Mouse (Mus musculus) intestine, embryonic 16.5 days (tissue): ENCODE measurements around the gene Cmss1. TPM values are rescaled to one million over a fixed set of nuclear protein-coding genes. Genes with fewer than 3 reads are reported as not detected.
A peak's percentile ranks its signal among the peaks of the same experiment; 100 is the strongest.

Source experiments
- ATAC-seq: fragments of 200-750 bp; cut with Nextera tagmentation; 2 replicates; pipeline ENCODE4 v1.8.0; 2017; ENCODE audit warnings: moderate TSS enrichment, moderate library complexity
- H3K27ac ChIP-seq: fragments of 300-500 bp; sonication (generic); 2 replicates; pipeline ENCODE4 v1.5.1; 2014; ENCODE audit warnings: mild to moderate bottlenecking, low read length
- H3K27me3 ChIP-seq: fragments of 300-500 bp; sonication (generic); replicated peaks from 2 replicates; pipeline ENCODE4 v1.6.1; 2014; ENCODE audit warnings: low read length, control low read depth, mixed read lengths; ENCODE audit not compliant: control insufficient read depth, insufficient read depth
- H3K36me3 ChIP-seq: fragments of 300-500 bp; sonication (generic); 2 replicates; pipeline ENCODE4 v1.6.1; 2014; ENCODE audit warnings: low read length, control low read depth; ENCODE audit not compliant: control insufficient read depth, insufficient read depth
- H3K4me1 ChIP-seq: fragments of 300-500 bp; sonication (generic); 2 replicates; pipeline ENCODE4 v1.6.1; 2014; ENCODE audit warnings: low read length, control low read depth, mixed read lengths; ENCODE audit not compliant: control insufficient read depth, insufficient read depth
- H3K4me2 ChIP-seq: fragments of 300-500 bp; sonication (generic); 2 replicates; pipeline ENCODE4 v1.6.1; 2014; ENCODE audit warnings: low read depth, low read length, control low read depth
- H3K4me3 ChIP-seq: fragments of 300-500 bp; sonication (generic); 2 replicates; pipeline ENCODE4 v1.5.1; 2014; ENCODE audit warnings: mild to moderate bottlenecking, low read length
- H3K9ac ChIP-seq: fragments of 300-500 bp; sonication (generic); 2 replicates; pipeline ENCODE4 v1.6.1; 2014; ENCODE audit warnings: low read depth, low read length
- H3K9me3 ChIP-seq: fragments of 300-500 bp; sonication (generic); 2 replicates; pipeline ENCODE4 v1.6.1; 2016; ENCODE audit warnings: low read length, control low read depth; ENCODE audit not compliant: control insufficient read depth
- WGBS: fragments of 180-500 bp; shearing (Covaris S2); extraction: QIAGEN DNeasy Blood & Tissue Kit; methylation state at CpG from one replicate; pipeline ENCODE4 v1.1.7; 2014; 5-methylcytosine and 5-hydroxymethylcytosine counted together
- polyA plus RNA-seq: library from polyadenylated mRNA; unstranded; fragments of >200 nt; fragmentation: Nextera tagmentation; extraction: Ambion mirVana; gene quantifications from 2 replicates; pipeline ENCODE4 v1.2.1, GENCODE M21; 2015

Gene Cmss1
- polyA plus RNA-seq, 1 experiment from 2014 or later = 41.4 TPM

GRCm38 (mm10) chr16:57383266-57383971 is 223.2 kb downstream of the Cmss1 start:
- Histone ChIP-seq H3K9me3 (no peaks in the 10 kb centered on the region), H3K4me2 (no peak overlapping the region), H3K27ac (no peak overlapping the region), H3K36me3 (no peaks in the 10 kb centered on the region), H3K4me3 (no peak overlapping the region), H3K9ac (no peak overlapping the region), H3K4me1 (no peaks in the 10 kb centered on the region), H3K27me3 (no peaks in the 10 kb centered on the region)
- ATAC-seq = no peak
- 33% methylated on average over 8 of the region's 8 CpGs for WGBS

GRCm38 (mm10) chr16:57378631-57379330 is 227.9 kb downstream of the Cmss1 start:
- Histone ChIP-seq H3K27ac (no peak overlapping the region), H3K36me3 (no peaks in the 10 kb centered on the region), H3K27me3 (no peaks in the 10 kb centered on the region), H3K4me2 (no peak overlapping the region), H3K4me3 (no peak overlapping the region), H3K9me3 (no peaks in the 10 kb centered on the region), H3K9ac (no peak overlapping the region), H3K4me1 (no peaks in the 10 kb centered on the region)
- ATAC-seq = no peak
- 84% methylated on average over 9 of the region's 9 CpGs for WGBS

GRCm38 (mm10) chr16:57375248-57375837 is 231.3 kb downstream of the Cmss1 start:
- Histone ChIP-seq H3K4me3 (no peak overlapping the region), H3K36me3 (no peaks in the 10 kb centered on the region), H3K27me3 (no peaks in the 10 kb centered on the region), H3K4me1 (no peaks in the 10 kb centered on the region), H3K27ac (no peak overlapping the region), H3K9me3 (no peaks in the 10 kb centered on the region), H3K4me2 (no peak overlapping the region), H3K9ac (no peak overlapping the region)
- 78% methylated on average over 7 of the region's 7 CpGs for WGBS
- ATAC-seq = no peak

GRCm38 (mm10) chr16:57372156-57372555 is 234.5 kb downstream of the Cmss1 start:
- H3K36me3 ChIP-seq = no peaks in the 10 kb centered on the region
- peak; percentile 50; the same call in 1 of the 2 replicates for ATAC-seq

GRCm38 (mm10) chr16:57369846-57370496 is 236.7 kb downstream of the Cmss1 start:
- 0 out of 2 replicates have a peak, but pooled peaks cover 4% of the 10 kb centered on the region for H3K4me1 ChIP-seq
- 72% methylated on average over 8 of the region's 8 CpGs for WGBS
- H3K9me3 ChIP-seq = no peaks in the 10 kb centered on the region
- no peak overlapping the region for H3K4me2 ChIP-seq
- no peak overlapping the region for H3K27ac ChIP-seq
- H3K27me3 ChIP-seq = no peaks in the 10 kb centered on the region
- no peaks in the 10 kb centered on the region for H3K36me3 ChIP-seq
- ATAC-seq = peak; percentile 11; the same call in 1 of the 2 replicates
- H3K4me3 ChIP-seq = no peak overlapping the region
- no peak overlapping the region for H3K9ac ChIP-seq

More at GRCm38 (mm10) chr16:57372156-57372555, 234.5 kb downstream of the Cmss1 start:
- whole genome bisulfite sequencing = 60% methylated on average over 3 of the region's 3 CpGs
- no peak overlapping the region for H3K9ac ChIP-seq
- no peaks in the 10 kb centered on the region for H3K27me3 ChIP-seq
- H3K4me2 ChIP-seq = no peak overlapping the region
- 0 out of 2 replicates have a peak, but pooled peaks cover 4% of the 10 kb centered on the region for H3K4me1 ChIP-seq
- H3K27ac ChIP-seq = no peak overlapping the region
- H3K4me3 ChIP-seq = no peak overlapping the region
- H3K9me3 ChIP-seq = no peaks in the 10 kb centered on the region

GRCm38 (mm10) chr16:57366941-57367694 is 239.5 kb downstream of the Cmss1 start:
- H3K4me2 ChIP-seq = 0 out of 2 replicates have a peak overlapping the region, but pooled peaks have one; percentile 1
- no peaks in the 10 kb centered on the region for H3K9me3 ChIP-seq
- H3K27me3 ChIP-seq = no peaks in the 10 kb centered on the region
- no peak overlapping the region for H3K4me3 ChIP-seq
- 0 out of 2 replicates have a peak, but pooled peaks have one; percentile 10 for ATAC-seq
- no peak overlapping the region for H3K9ac ChIP-seq
- WGBS = 41% methylated on average over 18 of the region's 18 CpGs
- peak overlapping the region; percentile 82 for H3K27ac ChIP-seq
- H3K4me1 ChIP-seq = peaks cover 6% of the 10 kb centered on the region; the same call in 1 of the 2 replicates
- no peaks in the 10 kb centered on the region for H3K36me3 ChIP-seq

GRCm38 (mm10) chr16:57366141-57366540 is 240.5 kb downstream of the Cmss1 start:
- H3K4me2 ChIP-seq = no peak overlapping the region
- peaks cover 6% of the 10 kb centered on the region; the same call in 1 of the 2 replicates for H3K4me1 ChIP-seq
- no peaks in the 10 kb centered on the region for H3K36me3 ChIP-seq
- no peak overlapping the region for H3K9ac ChIP-seq
- H3K27me3 ChIP-seq = no peaks in the 10 kb centered on the region
- H3K9me3 ChIP-seq = no peaks in the 10 kb centered on the region
- WGBS = 55% methylated on average over 6 of the region's 6 CpGs
- H3K4me3 ChIP-seq = no peak overlapping the region
- no peak overlapping the region for H3K27ac ChIP-seq
- no peak for ATAC-seq

GRCm38 (mm10) chr16:57364498-57364897 is 242.2 kb downstream of the Cmss1 start:
- Histone ChIP-seq H3K4me3 (no peak overlapping the region), H3K4me2 (no peak overlapping the region), H3K9ac (no peak overlapping the region), H3K36me3 (no peaks in the 10 kb centered on the region), H3K4me1 (peaks cover 2% of the 10 kb centered on the region; the same call in 1 of the 2 replicates), H3K9me3 (no peaks in the 10 kb centered on the region), H3K27me3 (no peaks in the 10 kb centered on the region), H3K27ac (no peak overlapping the region)
- no peak for ATAC-seq
- 62% methylated on average over 7 of the region's 7 CpGs for WGBS
